Mouse (Mus musculus): ENCODE results near the gene Crygb. TPM values are rescaled to one million over a fixed set of nuclear protein-coding genes. Genes with fewer than 3 reads are reported as not detected.

The Crygb gene
- total RNA-seq (2012; rRNA removed) (not detected in 2 replicates), polyA plus RNA-seq (2012; ENCODE audit: insufficient read depth in 1 of 2, insufficient read length in 2 of 2, low read depth in 1 of 2, low replicate concordance in 2 of 2, missing spikeins in 1 of 2) (not detected)

DNA sequence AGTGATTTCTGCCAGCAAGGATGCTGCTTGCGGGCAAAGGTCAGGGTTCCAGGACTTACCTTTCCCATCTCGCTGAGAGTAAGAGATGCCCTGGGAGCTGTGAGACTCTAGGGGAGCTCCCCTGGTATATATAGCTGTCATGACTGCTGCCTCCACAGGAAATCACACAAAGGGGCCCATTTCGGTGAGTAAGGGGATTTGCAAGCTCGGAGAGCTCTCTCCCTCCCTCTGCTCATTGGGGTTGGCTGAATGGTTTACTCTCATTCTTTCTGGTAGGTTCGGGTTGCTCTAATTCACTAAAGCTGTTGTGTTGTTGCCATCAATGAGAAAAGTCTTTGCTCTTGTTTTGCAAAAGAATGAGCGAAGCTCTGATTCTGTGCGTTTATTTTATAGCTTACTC lies at the start of gene Crygb:
Crygb (minus strand) TSS at position 101 of the 400 bp plus-strand sequence.
- Histone ChIP-seq H3K4me1 (ENCODE audit: control insufficient read depth in 1 of 2, insufficient read depth in 2 of 2, low read length in 2 of 2) (no peaks in the 10 kb centered on the region), H3K9me3 (replicated peaks; ENCODE audit: insufficient read depth, low read length) (no peaks in the 10 kb centered on the region), H3K9ac (ENCODE audit: control insufficient read depth, low read depth, low read length, poor library complexity, severe bottlenecking) (no peak within 1 kb of the TSS), H3K36me3 (ENCODE audit: control insufficient read depth in 1 of 2, insufficient read depth in 2 of 2, low read length in 2 of 2) (no peaks in the 10 kb centered on the region), H3K27ac (ENCODE audit: control insufficient read depth, low read depth, low read length) (no peak within 1 kb of the TSS), H3K27me3 (ENCODE audit: control insufficient read depth in 1 of 2, insufficient read depth in 2 of 2, low read length in 2 of 2) (no peaks in the 10 kb centered on the region; a peak in 1 of 4 replicates), H3K4me3 (ENCODE audit: control insufficient read depth in 1 of 2, insufficient read depth in 1 of 2, low read depth in 2 of 2, low read length in 2 of 2) (no peak within 1 kb of the TSS), H3K79me2 (ENCODE audit: control insufficient read depth, insufficient read depth, low read length, poor library complexity) (no peaks in the 10 kb centered on the region)
- DNase-seq (ENCODE audit: low read depth, low spot score): no peak
- TF ChIP-seq TBP (IDR thresholded peaks at IDR 0.05; ENCODE audit: low read depth, low read length): no peak
- no peak for TF ChIP-seq POLR2AphosphoS2 (IDR thresholded peaks at IDR 0.05; ENCODE audit: low read length)
- no peak for TF ChIP-seq MYB (IDR thresholded peaks at IDR 0.05; ENCODE audit: low read depth, low read length)
- TF ChIP-seq MEF2A (IDR thresholded peaks at IDR 0.05; ENCODE audit: extremely low read depth, insufficient replicate concordance, low read depth, low read length, poor library complexity, severe bottlenecking): no peak
- TF ChIP-seq CHD2 (IDR thresholded peaks at IDR 0.05; ENCODE audit: low read length): no peak
- no peak for TF ChIP-seq USF1 (IDR thresholded peaks at IDR 0.05; ENCODE audit: low read depth, low read length)
- no peak for TF ChIP-seq RAD21 (IDR thresholded peaks at IDR 0.05; ENCODE audit: low read depth, low read length)
- TF ChIP-seq HCFC1 (IDR thresholded peaks at IDR 0.05; ENCODE audit: low read depth, low read length): no peak
- no peak for TF ChIP-seq USF2 (IDR thresholded peaks at IDR 0.05; ENCODE audit: borderline replicate concordance in 1 of 2, insufficient read depth in 1 of 2, low read depth in 1 of 2, low read length in 2 of 2)
- TF ChIP-seq TAL1 (IDR thresholded peaks at IDR 0.05; ENCODE audit: low read length): no peak
- no peak for TF ChIP-seq MAFK (IDR thresholded peaks at IDR 0.05; ENCODE audit: borderline replicate concordance, low read depth, low read length)
- TF ChIP-seq CTCF (IDR thresholded peaks at IDR 0.05 in 2 of 3, conservative IDR thresholded peaks at IDR 0.05 in 1 of 3; ENCODE audit: control insufficient read depth in 1 of 3, insufficient read depth in 1 of 3, low read depth in 2 of 3, low read length in 3 of 3, poor library complexity in 1 of 3, severe bottlenecking in 1 of 3): no peak
- TF ChIP-seq TCF12 (IDR thresholded peaks at IDR 0.05; ENCODE audit: low read depth, low read length): no peak
- no peak for TF ChIP-seq ELF1 (IDR thresholded peaks at IDR 0.05; ENCODE audit: low read depth, low read length)
- no peak for TF ChIP-seq SMC3 (IDR thresholded peaks at IDR 0.05; ENCODE audit: low read depth, low read length)
- TF ChIP-seq ZC3H11A (IDR thresholded peaks at IDR 0.05; ENCODE audit: low read depth, low read length): no peak

- TF ChIP-seq MAX (IDR thresholded peaks at IDR 0.05; ENCODE audit: low read length) (no peak), TCF12 (IDR thresholded peaks at IDR 0.05; ENCODE audit: low read depth, low read length) (no peak), KAT2A (conservative IDR thresholded peaks at IDR 0.05; ENCODE audit: low read depth, low read length) (no peak), POLR2AphosphoS2 (IDR thresholded peaks at IDR 0.05; ENCODE audit: low read length) (no peak), MXI1 (IDR thresholded peaks at IDR 0.05; ENCODE audit: low read depth, low read length) (no peak), NRF1 (IDR thresholded peaks at IDR 0.05; ENCODE audit: insufficient read depth, low read depth, low read length, poor library complexity, severe bottlenecking) (no peak), CHD2 (IDR thresholded peaks at IDR 0.05; ENCODE audit: low read length) (no peak), MYB (IDR thresholded peaks at IDR 0.05; ENCODE audit: low read depth, low read length) (no peak), USF2 (IDR thresholded peaks at IDR 0.05; ENCODE audit: borderline replicate concordance in 1 of 2, insufficient read depth in 1 of 2, low read depth in 1 of 2, low read length in 2 of 2) (no peak), TBP (IDR thresholded peaks at IDR 0.05; ENCODE audit: low read depth, low read length) (no peak), CTCF (IDR thresholded peaks at IDR 0.05 in 2 of 3, conservative IDR thresholded peaks at IDR 0.05 in 1 of 3; ENCODE audit: control insufficient read depth in 1 of 3, insufficient read depth in 1 of 3, low read depth in 2 of 3, low read length in 3 of 3, poor library complexity in 1 of 3, severe bottlenecking in 1 of 3) (no peak), MEF2A (IDR thresholded peaks at IDR 0.05; ENCODE audit: extremely low read depth, insufficient replicate concordance, low read depth, low read length, poor library complexity, severe bottlenecking) (no peak), SIN3A (IDR thresholded peaks at IDR 0.05; ENCODE audit: low read length) (no peak), MAFK (IDR thresholded peaks at IDR 0.05; ENCODE audit: borderline replicate concordance, low read depth, low read length) (no peak), MYC (IDR thresholded peaks at IDR 0.05; ENCODE audit: low read depth, low read length) (no peak), POLR2AphosphoS5 (IDR thresholded peaks at IDR 0.05; ENCODE audit: borderline replicate concordance, low read depth, low read length) (no peak), USF1 (IDR thresholded peaks at IDR 0.05; ENCODE audit: low read depth, low read length) (no peak)
- Histone ChIP-seq H3K9ac (ENCODE audit: control insufficient read depth, low read depth, low read length, poor library complexity, severe bottlenecking) (no peak overlapping the region), H3K36me3 (ENCODE audit: control insufficient read depth in 1 of 2, insufficient read depth in 2 of 2, low read length in 2 of 2) (no peaks in the 10 kb centered on the region), H3K9me3 (replicated peaks; ENCODE audit: insufficient read depth, low read length) (no peaks in the 10 kb centered on the region), H3K4me1 (ENCODE audit: control insufficient read depth in 1 of 2, insufficient read depth in 2 of 2, low read length in 2 of 2) (no peaks in the 10 kb centered on the region), H3K79me2 (ENCODE audit: control insufficient read depth, insufficient read depth, low read length, poor library complexity) (no peaks in the 10 kb centered on the region), H3K27me3 (ENCODE audit: control insufficient read depth in 1 of 2, insufficient read depth in 2 of 2, low read length in 2 of 2) (no peaks in the 10 kb centered on the region), H3K4me3 (ENCODE audit: control insufficient read depth in 1 of 2, insufficient read depth in 1 of 2, low read depth in 2 of 2, low read length in 2 of 2) (no peak overlapping the region), H3K27ac (ENCODE audit: control insufficient read depth, low read depth, low read length) (no peak overlapping the region)
- DNase-seq (ENCODE audit: low read depth, low spot score): no peak
These were observed 49.6 kb upstream of the Crygb start for GRCm38 (mm10) chr1:65131671-65132070.
